In genomic region chr10:81021547-81022110, GRCm38 (mm10) we compare ENCODE assay signal across 9 mouse cellular contexts. TPM values are rescaled to one million over a fixed set of nuclear protein-coding genes. Genes with fewer than 3 reads are reported as not detected.
DNase-seq lines count a peak whose midpoint lies in the region; ATAC-seq and TF ChIP-seq lines count a peak whose summit lies in the region.
"Had no signal": no experiment of that assay in that cellular context is flagged by ENCODE, and none has a peak within 500 bp of the region (broad histone marks: within the 10 kb centered on the region; RNA-seq: fewer than 3 reads in every experiment).

No protein-coding gene starts in this region.

- peak overlapping the region; percentile 21; the same call in 1 of the 2 replicates for H3K4me2 ChIP-seq in kidney, embryonic 14.5 days (replicated peaks; ENCODE audit: low read depth, low read length)
- peak overlapping the region; percentile 12; the same call in 1 of the 2 replicates for H3K4me2 ChIP-seq in midbrain, embryonic 14.5 days (ENCODE audit: low read length)

- no peak for TF ChIP-seq POLR2A in cerebellum, adult 2 months (IDR thresholded peaks at IDR 0.05; ENCODE audit: borderline replicate concordance, insufficient read depth, low read length)

- H3K9me3 ChIP-seq in kidney, embryonic 14.5 days (ENCODE audit: control insufficient read depth, low read length), result no peaks in the 10 kb centered on the region
- H3K9me3 ChIP-seq in midbrain, embryonic 14.5 days (ENCODE audit: control insufficient read depth, low read length), result no peaks in the 10 kb centered on the region

- TF ChIP-seq CTCF in cerebellum, adult 2 months (IDR thresholded peaks at IDR 0.05; ENCODE audit: borderline replicate concordance, insufficient read depth, low read depth, low read length), result no peak

- H3K36me3 ChIP-seq in kidney, embryonic 14.5 days (ENCODE audit: control insufficient read depth, insufficient read depth, low read length), result no peaks in the 10 kb centered on the region
- peaks cover 12% of the 10 kb centered on the region; the same call in 1 of the 2 replicates for H3K36me3 ChIP-seq in midbrain, embryonic 14.5 days (ENCODE audit: control insufficient read depth, insufficient read depth, low read length)

- H3K4me3 ChIP-seq in cerebellum, adult 2 months (replicated peaks; ENCODE audit: insufficient read depth, low read depth, low read length), result peak overlapping the region; percentile 19
- no peak overlapping the region; the same call in 1 of the 2 replicates for H3K4me3 ChIP-seq in kidney, embryonic 14.5 days (ENCODE audit: low read length)
- H3K4me3 ChIP-seq in midbrain, embryonic 14.5 days (replicated peaks; ENCODE audit: low read depth, low read length), result 0 out of 2 replicates have a peak overlapping the region, but pooled peaks have one; percentile 3

- peak overlapping the region; percentile 22; the same call in 1 of the 2 replicates for H3K27ac ChIP-seq in cerebellum, adult 2 months (ENCODE audit: insufficient read depth, low read length)
- no peak overlapping the region for H3K27ac ChIP-seq in kidney, embryonic 14.5 days (ENCODE audit: low read depth, low read length)
- H3K27ac ChIP-seq in midbrain, embryonic 14.5 days (replicated peaks; ENCODE audit: low read depth, low read length), result no peak overlapping the region

- ATAC-seq in kidney, embryonic 14.5 days (ENCODE audit: low FRiP score, low TSS enrichment), result no peak
- no peak for ATAC-seq in midbrain, embryonic 14.5 days (ENCODE audit: low FRiP score, low TSS enrichment)

- DNase-seq in cerebellum, adult 2 months, result no peak
- no peak for DNase-seq in cerebellum, postnatal 4 days (ENCODE audit: low spot score in 2 of 2)
- DNase-seq in kidney, adult 8-10 months, result no peak
- peak; percentile 86 for DNase-seq in brain, adult 2 months (ENCODE audit: low read depth, low spot score)
- no peak for DNase-seq in midbrain, embryonic 14.5 days
- DNase-seq in lung, postnatal 14 days, result no peak
- DNase-seq in lung, postnatal 10 days, result no peak
- DNase-seq: lung, adult 18-20 months had no signal

- H3K9ac ChIP-seq in kidney, embryonic 14.5 days (ENCODE audit: low read depth, low read length), result no peak overlapping the region
- no peak overlapping the region for H3K9ac ChIP-seq in midbrain, embryonic 14.5 days (replicated peaks; ENCODE audit: low read length)

- no peaks in the 10 kb centered on the region for H3K27me3 ChIP-seq in cerebellum, adult 2 months (ENCODE audit: control insufficient read depth, insufficient read depth, low read length)
- H3K27me3 ChIP-seq in kidney, embryonic 14.5 days (ENCODE audit: control insufficient read depth, insufficient read depth, low read length), result peaks cover 26% of the 10 kb centered on the region
- H3K27me3 ChIP-seq in midbrain, embryonic 14.5 days (ENCODE audit: control insufficient read depth, insufficient read depth, low read length), result 0 out of 2 replicates have a peak, but pooled peaks cover 2% of the 10 kb centered on the region

- WGBS in cerebellum, adult 2 months, result 13% methylated on average over 26 of the region's 26 CpGs
- WGBS in kidney, embryonic 14.5 days, result 12% methylated on average over 26 of the region's 26 CpGs
- WGBS in midbrain, embryonic 14.5 days, result 14% methylated on average over 26 of the region's 26 CpGs

- peaks cover 52% of the 10 kb centered on the region for H3K4me1 ChIP-seq in cerebellum, adult 2 months (ENCODE audit: control insufficient read depth, insufficient read depth, low read length)
- H3K4me1 ChIP-seq in kidney, embryonic 14.5 days (ENCODE audit: control insufficient read depth, insufficient read depth, low read length), result 0 out of 2 replicates have a peak, but pooled peaks cover 7% of the 10 kb centered on the region
- H3K4me1 ChIP-seq in midbrain, embryonic 14.5 days (ENCODE audit: control insufficient read depth, insufficient read depth, low read length), result peaks cover 14% of the 10 kb centered on the region

RNA-seq across cellular contexts. Expression of gene Diras1, which starts 3.8 kb away (rescaled TPM):
- 126 and 136 TPM in 2 replicates for polyA plus RNA-seq in cerebellum, adult 2 months (2012; rRNA removed)
- polyA plus RNA-seq in kidney, embryonic 14.5 days (2014; fragmentation: Nextera tagmentation; extraction: Ambion mirVana), result 0.37 TPM in 1 of 2 replicates, not detected in the other
- 24.0 and 55.4 TPM in 2 replicates for polyA plus RNA-seq in midbrain, embryonic 14.5 days (2014; fragmentation: Nextera tagmentation; extraction: Ambion mirVana)

RNA-seq across cellular contexts. Expression of gene Gng7, which starts 6.9 kb away (rescaled TPM):
- 21.0 and 23.0 TPM in 2 replicates for polyA plus RNA-seq in cerebellum, adult 2 months (2012; rRNA removed)
- 2.2 and 4.8 TPM in 2 replicates for polyA plus RNA-seq in kidney, embryonic 14.5 days (2014; fragmentation: Nextera tagmentation; extraction: Ambion mirVana)
- polyA plus RNA-seq in midbrain, embryonic 14.5 days (2014; fragmentation: Nextera tagmentation; extraction: Ambion mirVana), result 11.5 and 11.6 TPM in 2 replicates

RNA-seq across cellular contexts. Expression of gene Slc39a3, which starts 15.6 kb away (rescaled TPM):
- polyA plus RNA-seq in cerebellum, adult 2 months (2012; rRNA removed), result 75.2 and 77.0 TPM in 2 replicates
- polyA plus RNA-seq in kidney, embryonic 14.5 days (2014; fragmentation: Nextera tagmentation; extraction: Ambion mirVana), result 6.4 and 9.1 TPM in 2 replicates
- polyA plus RNA-seq in midbrain, embryonic 14.5 days (2014; fragmentation: Nextera tagmentation; extraction: Ambion mirVana), result 32.4 and 34.9 TPM in 2 replicates

RNA-seq across cellular contexts. Expression of gene Sgta, which starts 38.4 kb away (rescaled TPM):
- 231 and 240 TPM in 2 replicates for polyA plus RNA-seq in cerebellum, adult 2 months (2012; rRNA removed)
- 140 and 196 TPM in 2 replicates for polyA plus RNA-seq in kidney, embryonic 14.5 days (2014; fragmentation: Nextera tagmentation; extraction: Ambion mirVana)
- 259 and 292 TPM in 2 replicates for polyA plus RNA-seq in midbrain, embryonic 14.5 days (2014; fragmentation: Nextera tagmentation; extraction: Ambion mirVana)

RNA-seq across cellular contexts. Expression of gene Thop1, which starts 48.2 kb away (rescaled TPM):
- 54.7 and 55.3 TPM in 2 replicates for polyA plus RNA-seq in cerebellum, adult 2 months (2012; rRNA removed)
- 50.6 and 58.9 TPM in 2 replicates for polyA plus RNA-seq in kidney, embryonic 14.5 days (2014; fragmentation: Nextera tagmentation; extraction: Ambion mirVana)
- 31.2 and 38.2 TPM in 2 replicates for polyA plus RNA-seq in midbrain, embryonic 14.5 days (2014; fragmentation: Nextera tagmentation; extraction: Ambion mirVana)

Comparison
In these comparisons a context has a peak if more than half of its experiments do, and no peak if none do; other contexts are left out.
1. RNA of gene Diras1, which starts 3.8 kb away (polyA plus RNA-seq): 126 to 136 TPM in cerebellum, adult 2 months and 24.0 to 55.4 TPM in midbrain, embryonic 14.5 days; 0.37 TPM in kidney, embryonic 14.5 days; every median in the first group is over 10 times any median in the second.